Mouse (Mus musculus): ENCODE data around the gene Slco2a1. TPM values are rescaled to one million over a fixed set of nuclear protein-coding genes. Genes with fewer than 3 reads are reported as not detected.

The Slco2a1 gene
- polyA plus RNA-seq, 1 experiment, result 3.6 TPM

GRCm38 (mm10) chr9:102990306-102991133, 2.0 kb downstream of the Slco2a1 start:
- DNase-seq, result no peak
- H3K4me3 ChIP-seq (replicated peaks; ENCODE audit: insufficient read depth, low read depth, low read length), result no peak overlapping the region
- TF ChIP-seq POLR2A (IDR thresholded peaks at IDR 0.05; ENCODE audit: borderline replicate concordance, insufficient read depth, low read length), result no peak
- H3K4me1 ChIP-seq (ENCODE audit: control insufficient read depth, insufficient read depth, low read length), result no peaks in the 10 kb centered on the region
- WGBS, result 43% methylated on average over 6 of the region's 6 CpGs
- no peaks in the 10 kb centered on the region for H3K27me3 ChIP-seq (ENCODE audit: control insufficient read depth, insufficient read depth, low read length)
- no peak overlapping the region for H3K27ac ChIP-seq (ENCODE audit: insufficient read depth, low read length)

- no peaks in the 10 kb centered on the region for H3K4me1 ChIP-seq (ENCODE audit: control insufficient read depth, insufficient read depth, low read length)
- no peaks in the 10 kb centered on the region for H3K27me3 ChIP-seq (ENCODE audit: control insufficient read depth, insufficient read depth, low read length)
- no peak for TF ChIP-seq CTCF (IDR thresholded peaks at IDR 0.05; ENCODE audit: borderline replicate concordance, insufficient read depth, low read depth, low read length)
- TF ChIP-seq POLR2A (IDR thresholded peaks at IDR 0.05; ENCODE audit: borderline replicate concordance, insufficient read depth, low read length), result no peak
- no peak overlapping the region for H3K4me3 ChIP-seq (replicated peaks; ENCODE audit: insufficient read depth, low read depth, low read length)
- H3K27ac ChIP-seq (ENCODE audit: insufficient read depth, low read length), result no peak overlapping the region
- 43% methylated on average over 4 of the region's 4 CpGs for WGBS
- no peak for DNase-seq
Observed at GRCm38 (mm10) chr9:102991134-102991406, 2.6 kb downstream of the Slco2a1 start.

DNA sequence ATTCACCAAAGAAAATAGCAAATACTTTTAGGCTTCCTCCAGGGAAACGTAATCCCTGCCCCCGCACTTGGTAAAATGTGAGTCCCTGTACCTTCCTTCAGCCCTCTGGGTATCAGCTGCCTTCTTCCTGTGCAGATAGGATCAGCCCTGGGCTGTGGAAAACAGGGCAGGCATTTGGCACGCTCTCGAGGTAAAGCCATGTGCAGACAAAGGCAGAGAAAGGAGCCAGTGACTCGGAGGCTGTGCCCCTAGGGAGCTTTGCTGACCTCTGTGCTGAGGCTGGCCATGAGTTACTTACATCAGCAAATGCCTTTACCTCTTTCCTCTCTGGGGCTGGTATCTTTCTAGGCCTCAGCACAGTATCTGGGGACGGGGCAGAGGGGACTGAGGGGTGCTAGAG, 4.4 kb downstream of the Slco2a1 start:
- no peak overlapping the region for H3K27ac ChIP-seq (ENCODE audit: insufficient read depth, low read length)
- no peak for DNase-seq
- H3K27me3 ChIP-seq (ENCODE audit: control insufficient read depth, insufficient read depth, low read length), result no peaks in the 10 kb centered on the region
- no peaks in the 10 kb centered on the region for H3K4me1 ChIP-seq (ENCODE audit: control insufficient read depth, insufficient read depth, low read length)
- WGBS, result 50% methylated on average over 6 of the region's 6 CpGs
- no peak overlapping the region for H3K4me3 ChIP-seq (replicated peaks; ENCODE audit: insufficient read depth, low read depth, low read length)
- TF ChIP-seq POLR2A (IDR thresholded peaks at IDR 0.05; ENCODE audit: borderline replicate concordance, insufficient read depth, low read length), result no peak
- TF ChIP-seq CTCF (IDR thresholded peaks at IDR 0.05; ENCODE audit: borderline replicate concordance, insufficient read depth, low read depth, low read length), result no peak

- TF ChIP-seq POLR2A (IDR thresholded peaks at IDR 0.05; ENCODE audit: borderline replicate concordance, insufficient read depth, low read length) (no peak), CTCF (IDR thresholded peaks at IDR 0.05; ENCODE audit: borderline replicate concordance, insufficient read depth, low read depth, low read length) (no peak)
- no peak for DNase-seq
- Histone ChIP-seq H3K4me3 (replicated peaks; ENCODE audit: insufficient read depth, low read depth, low read length) (no peak overlapping the region), H3K4me1 (ENCODE audit: control insufficient read depth, insufficient read depth, low read length) (no peaks in the 10 kb centered on the region), H3K27ac (ENCODE audit: insufficient read depth, low read length) (no peak overlapping the region), H3K27me3 (ENCODE audit: control insufficient read depth, insufficient read depth, low read length) (no peaks in the 10 kb centered on the region)
- WGBS, result 84% methylated on average over 5 of the region's 5 CpGs
Observed at GRCm38 (mm10) chr9:102993764-102994163, 5.3 kb downstream of the Slco2a1 start.

DNA sequence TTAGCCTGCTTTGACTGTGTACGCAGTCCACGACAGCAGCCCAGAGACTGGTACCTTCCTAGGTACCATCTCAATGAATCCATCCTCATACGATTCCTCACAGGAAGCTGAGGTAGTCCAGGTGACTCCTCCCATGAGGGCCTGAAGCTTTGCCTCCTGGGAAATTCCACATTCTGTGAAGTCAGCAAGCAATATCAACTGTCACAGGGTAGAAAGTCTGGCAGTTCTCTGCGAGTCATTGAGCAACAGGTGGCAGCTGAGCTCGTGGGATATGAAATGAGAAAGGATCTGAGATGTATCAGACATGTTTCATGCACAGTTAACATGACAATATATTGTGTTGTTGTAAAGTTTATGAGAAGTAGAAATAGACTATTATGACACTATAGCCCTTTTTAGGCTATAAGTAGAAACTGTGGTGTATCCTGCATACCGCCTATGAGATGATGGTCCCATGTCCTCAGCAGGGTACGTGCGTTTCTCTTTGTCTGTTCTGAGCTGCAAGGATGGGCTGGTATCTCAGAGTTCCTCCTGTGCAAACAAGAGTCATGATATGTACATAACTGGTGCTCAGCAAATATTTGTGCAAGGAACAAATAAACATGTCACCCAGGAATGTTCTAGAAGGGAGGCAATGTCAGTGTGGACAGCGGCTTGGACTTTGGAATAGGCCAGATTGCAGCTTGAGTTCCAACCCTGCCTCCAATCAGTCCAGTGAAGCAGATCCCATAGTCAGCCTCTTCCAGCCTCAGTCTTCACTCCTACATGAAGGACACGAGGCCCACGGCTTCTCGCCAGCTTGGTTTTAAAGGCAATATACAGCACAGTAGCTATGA, 7.5 kb downstream of the Slco2a1 start:
- no peaks in the 10 kb centered on the region for H3K4me1 ChIP-seq (ENCODE audit: control insufficient read depth, insufficient read depth, low read length)
- no peak overlapping the region for H3K27ac ChIP-seq (ENCODE audit: insufficient read depth, low read length)
- H3K4me3 ChIP-seq (replicated peaks; ENCODE audit: insufficient read depth, low read depth, low read length), result no peak overlapping the region
- DNase-seq, result no peak
- 89% methylated on average over 12 of the region's 12 CpGs for WGBS
- H3K27me3 ChIP-seq (ENCODE audit: control insufficient read depth, insufficient read depth, low read length), result no peaks in the 10 kb centered on the region
- no peak for TF ChIP-seq CTCF (IDR thresholded peaks at IDR 0.05; ENCODE audit: borderline replicate concordance, insufficient read depth, low read depth, low read length)
- no peak for TF ChIP-seq POLR2A (IDR thresholded peaks at IDR 0.05; ENCODE audit: borderline replicate concordance, insufficient read depth, low read length)

DNA sequence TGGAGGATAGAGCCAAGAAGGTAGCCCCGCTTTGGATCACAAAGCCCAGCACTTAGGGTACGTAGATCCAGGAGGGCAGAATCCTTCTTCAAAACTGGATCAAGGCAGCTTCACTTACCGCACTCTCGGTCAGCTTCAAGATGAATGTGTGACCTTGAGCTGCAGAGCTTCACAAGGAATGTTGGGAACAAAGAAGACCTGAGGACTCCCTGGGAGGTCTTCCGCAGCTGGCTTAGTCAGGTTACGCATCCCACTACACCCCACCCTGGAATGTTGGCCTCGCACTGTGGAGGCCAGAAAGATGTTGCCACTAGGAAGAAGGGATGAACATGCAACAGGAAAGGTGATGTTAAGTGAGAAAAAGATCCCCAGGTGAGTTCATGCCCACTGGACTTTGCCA, 11.9 kb downstream of the Slco2a1 start:
- Histone ChIP-seq H3K4me3 (replicated peaks; ENCODE audit: insufficient read depth, low read depth, low read length) (no peak overlapping the region), H3K27ac (ENCODE audit: insufficient read depth, low read length) (no peak overlapping the region), H3K4me1 (ENCODE audit: control insufficient read depth, insufficient read depth, low read length) (no peaks in the 10 kb centered on the region), H3K27me3 (ENCODE audit: control insufficient read depth, insufficient read depth, low read length) (no peaks in the 10 kb centered on the region)
- WGBS, result 83% methylated on average over 7 of the region's 7 CpGs
- DNase-seq, result no peak
- TF ChIP-seq POLR2A (IDR thresholded peaks at IDR 0.05; ENCODE audit: borderline replicate concordance, insufficient read depth, low read length) (no peak), CTCF (IDR thresholded peaks at IDR 0.05; ENCODE audit: borderline replicate concordance, insufficient read depth, low read depth, low read length) (no peak)

- Histone ChIP-seq H3K27ac (ENCODE audit: insufficient read depth, low read length) (no peak overlapping the region), H3K27me3 (ENCODE audit: control insufficient read depth, insufficient read depth, low read length) (no peaks in the 10 kb centered on the region), H3K4me3 (replicated peaks; ENCODE audit: insufficient read depth, low read depth, low read length) (no peak overlapping the region), H3K4me1 (ENCODE audit: control insufficient read depth, insufficient read depth, low read length) (no peaks in the 10 kb centered on the region)
- 83% methylated on average over 6 of the region's 6 CpGs for WGBS
- DNase-seq, result no peak
- TF ChIP-seq POLR2A (IDR thresholded peaks at IDR 0.05; ENCODE audit: borderline replicate concordance, insufficient read depth, low read length) (no peak), CTCF (IDR thresholded peaks at IDR 0.05; ENCODE audit: borderline replicate concordance, insufficient read depth, low read depth, low read length) (no peak)
Observed at GRCm38 (mm10) chr9:103004343-103004742, 15.8 kb downstream of the Slco2a1 start.

DNA sequence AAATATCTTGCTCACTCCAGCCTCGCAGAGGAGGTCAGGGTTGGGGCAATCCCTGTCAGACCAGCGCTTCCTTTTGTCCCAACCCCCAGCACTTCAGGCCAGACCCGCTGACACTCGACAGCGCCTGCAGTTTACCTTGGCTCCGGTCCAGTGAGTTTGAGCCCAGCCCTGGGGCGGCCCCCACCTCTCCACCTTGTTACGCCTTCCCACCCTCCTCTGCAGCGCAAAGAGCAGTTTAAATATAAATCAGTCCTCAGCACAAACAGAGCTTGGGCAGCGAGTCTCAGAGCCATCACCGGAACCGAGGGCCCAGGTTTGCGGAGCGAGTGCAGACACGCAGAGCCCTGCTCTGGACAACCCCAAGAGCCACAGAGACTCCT, 19.2 kb downstream of the Slco2a1 start:
- 11% methylated on average over 15 of the region's 15 CpGs for WGBS
- Histone ChIP-seq H3K4me1 (ENCODE audit: control insufficient read depth, insufficient read depth, low read length) (no peaks in the 10 kb centered on the region), H3K27ac (ENCODE audit: insufficient read depth, low read length) (no peak overlapping the region), H3K27me3 (ENCODE audit: control insufficient read depth, insufficient read depth, low read length) (no peaks in the 10 kb centered on the region), H3K4me3 (replicated peaks; ENCODE audit: insufficient read depth, low read depth, low read length) (no peak overlapping the region)
- DNase-seq, result peak; percentile 9 to 17
- no peak for TF ChIP-seq POLR2A (IDR thresholded peaks at IDR 0.05; ENCODE audit: borderline replicate concordance, insufficient read depth, low read length)
- TF ChIP-seq CTCF (IDR thresholded peaks at IDR 0.05; ENCODE audit: borderline replicate concordance, insufficient read depth, low read depth, low read length), result no peak

Measured in cerebellum, adult 2 months (tissue).